Mouse (Mus musculus) brain, embryonic 18.5 days (tissue): ENCODE results near the gene Tshb.

ENCODE experiments used
- DNase-seq: peaks from one replicate; pipeline ENCODE4 v3.0.0-alpha.2; 2012; ENCODE audit warnings: low read depth, low spot score

Gene Tshb

GRCm38 (mm10) chr3:102738161-102738901 lies 44.2 kb downstream of the Tshb start:
- DNase-seq, result no peak

- no peak for DNase-seq
Observed at GRCm38 (mm10) chr3:102737106-102737505, 45.4 kb downstream of the Tshb start.

- no peak for DNase-seq
Observed at GRCm38 (mm10) chr3:102736436-102736835, 46.1 kb downstream of the Tshb start.

GRCm38 (mm10) chr3:102735638-102736037 lies 46.9 kb downstream of the Tshb start:
- no peak for DNase-seq

- no peak for DNase-seq
Observed at GRCm38 (mm10) chr3:102735031-102735558, 47.4 kb downstream of the Tshb start.

- DNase-seq, result no peak
Observed at GRCm38 (mm10) chr3:102734313-102735030, 48.0 kb downstream of the Tshb start, which contains the start of gene Tspan2. Tspan2 (plus strand) TSS chr3:102734529.

GRCm38 (mm10) chr3:102733936-102734312 lies 48.6 kb downstream of the Tshb start:
- no peak for DNase-seq

GRCm38 (mm10) chr3:102733050-102733449 lies 49.5 kb downstream of the Tshb start:
- no peak for DNase-seq

- no peak for DNase-seq
Observed at GRCm38 (mm10) chr3:102732619-102733018, 49.9 kb downstream of the Tshb start.

GRCm38 (mm10) chr3:102731112-102731511 lies 51.4 kb downstream of the Tshb start:
- no peak for DNase-seq

- DNase-seq, result no peak
Observed at GRCm38 (mm10) chr3:102729416-102729815, 53.1 kb downstream of the Tshb start.
